In genomic region chr13:73346743-73347142, GRCm38 (mm10) we compare ENCODE assay signal across 18 mouse cellular contexts. TPM values are rescaled to one million over a fixed set of nuclear protein-coding genes. Genes with fewer than 3 reads are reported as not detected.
DNase-seq lines count a peak whose midpoint lies in the region; ATAC-seq and TF ChIP-seq lines count a peak whose summit lies in the region.
"Had no signal": no experiment of that assay in that cellular context is flagged by ENCODE, and none has a peak within 500 bp of the region (broad histone marks: within the 10 kb centered on the region; RNA-seq: fewer than 3 reads in every experiment).

No protein-coding gene starts in this region.

- peak overlapping the region; percentile 50 for H3K27ac ChIP-seq in heart, embryonic 11.5 days (ENCODE audit: low read depth, low read length)
- peak overlapping the region; percentile 94 for H3K27ac ChIP-seq in ES-E14 (ENCODE audit: insufficient read depth, low read depth, low read length, poor library complexity, severe bottlenecking)
- peak overlapping the region; percentile 30 for H3K27ac ChIP-seq in limb, embryonic 10.5 days
- H3K27ac ChIP-seq: embryonic facial prominence, embryonic 13.5 days; kidney, embryonic 15.5 days had no signal

- no peaks in the 10 kb centered on the region for H3K27me3 ChIP-seq in heart, embryonic 11.5 days (ENCODE audit: control insufficient read depth, insufficient read depth, low read length)
- no peaks in the 10 kb centered on the region for H3K27me3 ChIP-seq in limb, embryonic 10.5 days (ENCODE audit: low read depth, poor library complexity, severe bottlenecking)
- H3K27me3 ChIP-seq: embryonic facial prominence, embryonic 13.5 days had no signal

- H3K9ac ChIP-seq in heart, embryonic 11.5 days (ENCODE audit: low read depth, low read length): no peak overlapping the region
- peak overlapping the region; percentile 83 for H3K9ac ChIP-seq in ES-E14 (ENCODE audit: insufficient read depth, low read depth, low read length, poor library complexity, severe bottlenecking)
- H3K9ac ChIP-seq: embryonic facial prominence, embryonic 13.5 days; kidney, embryonic 15.5 days had no signal

- peak overlapping the region; percentile 27 for H3K4me2 ChIP-seq in heart, embryonic 11.5 days
- H3K4me2 ChIP-seq: embryonic facial prominence, embryonic 13.5 days; kidney, embryonic 15.5 days had no signal

- no peak for DNase-seq in heart, postnatal 36 days
- DNase-seq in kidney, postnatal 10 days: peak; percentile 20
- DNase-seq in kidney, adult 8-10 months: no peak
- no peak for DNase-seq in ES-E14 (ENCODE audit: low read depth, low spot score)
- no peak for DNase-seq in limb, embryonic 10.5 days (ENCODE audit: low spot score)
- DNase-seq: adrenal gland, postnatal 10 days; B cell, adult 2 months; cerebellum, adult 11-12 months; cerebellum, postnatal 25 days; gastrocnemius, postnatal 10 days; liver; lung, adult 2 months; thymus, postnatal 25 days had no signal

- no peaks in the 10 kb centered on the region for H3K36me3 ChIP-seq in heart, embryonic 11.5 days (ENCODE audit: control insufficient read depth, insufficient read depth, low read length)
- H3K36me3 ChIP-seq in ES-E14 (ENCODE audit: control insufficient read depth, insufficient read depth, low read length, poor library complexity, severe bottlenecking): peaks cover 5% of the 10 kb centered on the region; the same call in 1 of the 2 replicates
- H3K36me3 ChIP-seq in limb, embryonic 10.5 days: no peaks in the 10 kb centered on the region
- H3K36me3 ChIP-seq: embryonic facial prominence, embryonic 13.5 days; G1E; kidney, embryonic 15.5 days had no signal

- no peaks in the 10 kb centered on the region for H3K9me3 ChIP-seq in heart, embryonic 11.5 days (replicated peaks; ENCODE audit: control insufficient read depth, low read length)
- H3K9me3 ChIP-seq in ES-E14 (ENCODE audit: control insufficient read depth, insufficient read depth, low read depth, low read length): no peaks in the 10 kb centered on the region
- no peaks in the 10 kb centered on the region for H3K9me3 ChIP-seq in limb, embryonic 10.5 days (replicated peaks)
- H3K9me3 ChIP-seq: embryonic facial prominence, embryonic 13.5 days; kidney, embryonic 15.5 days had no signal

- H3K4me3 ChIP-seq in heart, embryonic 11.5 days (ENCODE audit: low read depth, low read length): no peak overlapping the region
- H3K4me3 ChIP-seq in ES-E14 (ENCODE audit: insufficient read depth in 1 of 2, low read depth in 1 of 2, low read length in 2 of 2, poor library complexity in 1 of 2, severe bottlenecking in 1 of 2): peak overlapping the region; percentile 37 to 68
- no peak overlapping the region for H3K4me3 ChIP-seq in limb, embryonic 10.5 days
- H3K4me3 ChIP-seq: embryonic facial prominence, embryonic 13.5 days; kidney, embryonic 15.5 days had no signal

- in situ Hi-C loops in ES-E14 (cut with MboI; ENCODE audit: low sequenced_read_pairs in 2 of 2, unreplicated experiment in 2 of 2): no loop called here

- no peak for ATAC-seq in heart, embryonic 11.5 days (replicated peaks; ENCODE audit: insufficient number of reproducible peaks, low FRiP score, low TSS enrichment)
- ATAC-seq in inflammation-experienced regulatory T-cells, adult 6 months: no peak

- WGBS in heart, embryonic 11.5 days (ENCODE audit: insufficient replicate concordance): 44% methylated on average over 4 of the region's 4 CpGs
- 87% methylated on average over 4 of the region's 4 CpGs for WGBS in limb, embryonic 10.5 days

- peaks cover 10% of the 10 kb centered on the region; the same call in 1 of the 2 replicates for H3K4me1 ChIP-seq in heart, embryonic 11.5 days (ENCODE audit: control insufficient read depth, insufficient read depth, low read length)
- peaks cover 3 to 10% of the 10 kb centered on the region in 2 experiments; a peak in 3 of 4 replicates for H3K4me1 ChIP-seq in ES-E14 (ENCODE audit: control insufficient read depth in 2 of 2, insufficient read depth in 2 of 2, low read length in 2 of 2, poor library complexity in 1 of 2)
- H3K4me1 ChIP-seq in limb, embryonic 10.5 days: peaks cover 4% of the 10 kb centered on the region; the same call in 1 of the 2 replicates
- H3K4me1 ChIP-seq: embryonic facial prominence, embryonic 13.5 days had no signal

- intact Hi-C loops in heart, postnatal 36 days (cut with DNase I): no loop called here

TF ChIP-seq in ES-E14, 5 proteins besides CTCF, POLR2A, EP300 and RAD21:
- no peak for TF ChIP-seq HCFC1 (IDR thresholded peaks at IDR 0.05; ENCODE audit: borderline replicate concordance, insufficient read depth, low read length)
- TF ChIP-seq ZC3H11A (IDR thresholded peaks at IDR 0.05; ENCODE audit: borderline replicate concordance, low read depth, low read length): no peak
- no peak for TF ChIP-seq CHD2 (IDR thresholded peaks at IDR 0.05; ENCODE audit: low read depth, low read length)
- no peak for TF ChIP-seq MAFK (IDR thresholded peaks at IDR 0.05; ENCODE audit: insufficient read depth, low read depth, low read length)

RNA-seq across cellular contexts. Expression of gene Ndufs6, which starts 18.4 kb away (rescaled TPM):
- 545 and 546 TPM in 2 replicates for polyA plus RNA-seq in heart, embryonic 11.5 days (2014; fragmentation: Nextera tagmentation; extraction: Ambion mirVana)
- total RNA-seq in heart, postnatal 36 days (2021): 1,000 to 10,000 TPM; 1,205 to 1,240 TPM
- total RNA-seq in ES-E14 (2012; rRNA removed): 203 and 214 TPM in 2 replicates
- polyA plus RNA-seq in limb, embryonic 10.5 days (2016; fragmentation: Nextera tagmentation; extraction: Ambion mirVana): 398 and 399 TPM in 2 replicates
- polyA plus RNA-seq in inflammation-experienced regulatory T-cells, adult 6 months (2017; shearing (Covaris generic)): 100 to 1,000 TPM; 118 to 174 (median 174) TPM

RNA-seq across cellular contexts. Expression of gene Mrpl36, which starts 18.4 kb away (rescaled TPM):
- polyA plus RNA-seq in heart, embryonic 11.5 days (2014; fragmentation: Nextera tagmentation; extraction: Ambion mirVana): 155 and 170 TPM in 2 replicates
- 10 to 100 TPM; 50.3 to 54.0 TPM for total RNA-seq in heart, postnatal 36 days (2021)
- total RNA-seq in ES-E14 (2012; rRNA removed): 95.7 and 96.1 TPM in 2 replicates
- 94.1 and 101 TPM in 2 replicates for polyA plus RNA-seq in limb, embryonic 10.5 days (2016; fragmentation: Nextera tagmentation; extraction: Ambion mirVana)
- polyA plus RNA-seq in inflammation-experienced regulatory T-cells, adult 6 months (2017; shearing (Covaris generic)): 100 to 1,000 TPM; 116 to 149 (median 137) TPM

Comparison
In these comparisons a context has a peak if more than half of its experiments do, and no peak if none do; other contexts are left out.
1. H3K27ac ChIP-seq: peak in every context shown above with its lines; median percentile 94 in ES-E14; 50 in heart, embryonic 11.5 days; 30 in limb, embryonic 10.5 days.
2. H3K4me3 ChIP-seq: peak in ES-E14 (2 of 2); none in heart, embryonic 11.5 days (single experiment) and limb, embryonic 10.5 days (single experiment).